Mouse (Mus musculus): ENCODE results near the gene Epha5. TPM values are rescaled to one million over a fixed set of nuclear protein-coding genes. Genes with fewer than 3 reads are reported as not detected.

Gene Epha5
- 0.87 and 1.0 TPM in 2 replicates for polyA plus RNA-seq (2015; fragmentation: Nextera tagmentation; extraction: Ambion mirVana)

- Histone ChIP-seq H3K4me3 (ENCODE audit: low read depth, low read length) (peak within 1 kb of the TSS; percentile 45), H3K27ac (ENCODE audit: low read depth, low read length) (no peak within 1 kb of the TSS), H3K9me3 (ENCODE audit: control insufficient read depth) (no peaks in the 10 kb centered on the region), H3K27me3 (replicated peaks; ENCODE audit: control insufficient read depth, insufficient read depth, low read length) (peaks cover 28% of the 10 kb centered on the region), H3K36me3 (ENCODE audit: control insufficient read depth, insufficient read depth) (no peaks in the 10 kb centered on the region), H3K9ac (ENCODE audit: low read depth, low read length) (no peak within 1 kb of the TSS), H3K4me2 (replicated peaks; ENCODE audit: low read depth) (peak within 1 kb of the TSS; percentile 87), H3K4me1 (replicated peaks; ENCODE audit: control insufficient read depth, insufficient read depth, low read length) (no peaks in the 10 kb centered on the region)
- under 1% methylated on average over 65 of the region's 67 CpGs for WGBS
- TF ChIP-seq CTCF (IDR thresholded peaks at IDR 0.05; ENCODE audit: low read depth): no peak
- peak; percentile 69 for ATAC-seq
Observed at GRCm38 (mm10) chr5:84417062-84417879, at the start of gene Epha5. Epha5 (minus strand) TSS chr5:84417382.

- no peaks in the 10 kb centered on the region for H3K4me1 ChIP-seq (replicated peaks; ENCODE audit: control insufficient read depth, insufficient read depth, low read length)
- H3K27me3 ChIP-seq (replicated peaks; ENCODE audit: control insufficient read depth, insufficient read depth, low read length): no peaks in the 10 kb centered on the region
- H3K36me3 ChIP-seq (ENCODE audit: control insufficient read depth, insufficient read depth): no peaks in the 10 kb centered on the region
- no peak overlapping the region for H3K4me2 ChIP-seq (replicated peaks; ENCODE audit: low read depth)
- H3K4me3 ChIP-seq (ENCODE audit: low read depth, low read length): no peak overlapping the region
- no peak for TF ChIP-seq CTCF (IDR thresholded peaks at IDR 0.05; ENCODE audit: low read depth)
- no peak for ATAC-seq
- no peak overlapping the region for H3K27ac ChIP-seq (ENCODE audit: low read depth, low read length)
- H3K9me3 ChIP-seq (ENCODE audit: control insufficient read depth): no peaks in the 10 kb centered on the region
- no peak overlapping the region for H3K9ac ChIP-seq (ENCODE audit: low read depth, low read length)
- WGBS: 60% methylated on average over 3 of the region's 3 CpGs
Observed at GRCm38 (mm10) chr5:84456216-84456615, 39.0 kb upstream of the Epha5 start.

GRCm38 (mm10) chr5:84454641-84455040, 37.5 kb upstream of the Epha5 start:
- no peak overlapping the region for H3K9ac ChIP-seq (ENCODE audit: low read depth, low read length)
- no peaks in the 10 kb centered on the region for H3K4me1 ChIP-seq (replicated peaks; ENCODE audit: control insufficient read depth, insufficient read depth, low read length)
- 73% methylated on average over 4 of the region's 4 CpGs for WGBS
- no peaks in the 10 kb centered on the region for H3K9me3 ChIP-seq (ENCODE audit: control insufficient read depth)
- H3K27ac ChIP-seq (ENCODE audit: low read depth, low read length): no peak overlapping the region
- no peak overlapping the region for H3K4me3 ChIP-seq (ENCODE audit: low read depth, low read length)
- H3K4me2 ChIP-seq (replicated peaks; ENCODE audit: low read depth): no peak overlapping the region
- ATAC-seq: no peak
- no peaks in the 10 kb centered on the region for H3K27me3 ChIP-seq (replicated peaks; ENCODE audit: control insufficient read depth, insufficient read depth, low read length)
- H3K36me3 ChIP-seq (ENCODE audit: control insufficient read depth, insufficient read depth): no peaks in the 10 kb centered on the region
- TF ChIP-seq CTCF (IDR thresholded peaks at IDR 0.05; ENCODE audit: low read depth): no peak

DNA sequence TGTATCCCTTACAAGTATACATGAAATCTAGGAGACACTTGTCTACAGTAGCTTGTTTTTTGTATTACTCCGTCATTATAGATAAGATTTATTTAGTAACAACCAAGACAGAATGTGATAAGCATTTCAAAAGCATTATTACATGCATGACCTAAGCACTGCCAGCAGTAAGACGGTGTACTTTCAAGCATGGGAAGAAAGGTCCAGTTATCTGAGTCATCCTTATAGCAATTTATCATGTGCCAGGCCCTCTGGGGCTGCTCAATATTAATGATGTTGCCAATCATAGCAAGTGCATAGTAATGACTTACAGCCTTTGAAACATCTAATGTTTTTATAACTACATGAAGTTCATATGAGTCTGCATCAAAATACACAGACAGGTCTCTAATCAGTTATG, 36.7 kb upstream of the Epha5 start:
- no peak for TF ChIP-seq CTCF (IDR thresholded peaks at IDR 0.05; ENCODE audit: low read depth)
- ATAC-seq: no peak
- Histone ChIP-seq H3K4me1 (replicated peaks; ENCODE audit: control insufficient read depth, insufficient read depth, low read length) (no peaks in the 10 kb centered on the region), H3K36me3 (ENCODE audit: control insufficient read depth, insufficient read depth) (no peaks in the 10 kb centered on the region), H3K9ac (ENCODE audit: low read depth, low read length) (no peak overlapping the region), H3K4me3 (ENCODE audit: low read depth, low read length) (no peak overlapping the region), H3K9me3 (ENCODE audit: control insufficient read depth) (no peaks in the 10 kb centered on the region), H3K27me3 (replicated peaks; ENCODE audit: control insufficient read depth, insufficient read depth, low read length) (no peaks in the 10 kb centered on the region), H3K27ac (ENCODE audit: low read depth, low read length) (no peak overlapping the region), H3K4me2 (replicated peaks; ENCODE audit: low read depth) (no peak overlapping the region)
- 73% methylated on average over 2 of the region's 2 CpGs for WGBS

GRCm38 (mm10) chr5:84440232-84440631, 23.1 kb upstream of the Epha5 start:
- Histone ChIP-seq H3K9ac (ENCODE audit: low read depth, low read length) (no peak overlapping the region), H3K9me3 (ENCODE audit: control insufficient read depth) (no peaks in the 10 kb centered on the region), H3K4me1 (replicated peaks; ENCODE audit: control insufficient read depth, insufficient read depth, low read length) (no peaks in the 10 kb centered on the region), H3K36me3 (ENCODE audit: control insufficient read depth, insufficient read depth) (no peaks in the 10 kb centered on the region), H3K27me3 (replicated peaks; ENCODE audit: control insufficient read depth, insufficient read depth, low read length) (no peaks in the 10 kb centered on the region), H3K27ac (ENCODE audit: low read depth, low read length) (no peak overlapping the region), H3K4me3 (ENCODE audit: low read depth, low read length) (no peak overlapping the region), H3K4me2 (replicated peaks; ENCODE audit: low read depth) (no peak overlapping the region)
- no peak for TF ChIP-seq CTCF (IDR thresholded peaks at IDR 0.05; ENCODE audit: low read depth)
- WGBS: 83% methylated on average over 2 of the region's 2 CpGs
- no peak for ATAC-seq

GRCm38 (mm10) chr5:84415961-84416821, 991 bp downstream of the Epha5 start:
- WGBS: under 1% methylated on average over 45 of the region's 45 CpGs
- peaks cover 28% of the 10 kb centered on the region for H3K27me3 ChIP-seq (replicated peaks; ENCODE audit: control insufficient read depth, insufficient read depth, low read length)

More at GRCm38 (mm10) chr5:84415961-84416821, 991 bp downstream of the Epha5 start:
- no peak for ATAC-seq
- H3K4me2 ChIP-seq (replicated peaks; ENCODE audit: low read depth): peak overlapping the region; percentile 87
- TF ChIP-seq CTCF (IDR thresholded peaks at IDR 0.05; ENCODE audit: low read depth): no peak
- no peaks in the 10 kb centered on the region for H3K4me1 ChIP-seq (replicated peaks; ENCODE audit: control insufficient read depth, insufficient read depth, low read length)
- H3K27ac ChIP-seq (ENCODE audit: low read depth, low read length): no peak overlapping the region
- peak overlapping the region; percentile 45 for H3K4me3 ChIP-seq (ENCODE audit: low read depth, low read length)
- H3K9me3 ChIP-seq (ENCODE audit: control insufficient read depth): no peaks in the 10 kb centered on the region
- H3K9ac ChIP-seq (ENCODE audit: low read depth, low read length): no peak overlapping the region
- no peaks in the 10 kb centered on the region for H3K36me3 ChIP-seq (ENCODE audit: control insufficient read depth, insufficient read depth)
